Mouse (Mus musculus) limb, embryonic 11.5 days (tissue): Measurements from ENCODE around the gene Fam122a. TPM values are rescaled to one million over a fixed set of nuclear protein-coding genes. Genes with fewer than 3 reads are reported as not detected.

Experiments used
- ATAC-seq: fragments of 200-750 bp; cut with Nextera tagmentation; 2 replicates; pipeline ENCODE4 v1.8.0; 2017; ENCODE audit warnings: low read depth; ENCODE audit not compliant: insufficient number of reproducible peaks, low FRiP score, low TSS enrichment
- DNase-seq: peaks from one replicate; pipeline ENCODE4 v3.0.0-alpha.2; 2015; ENCODE audit warnings: low spot score
- H3K27ac ChIP-seq: fragments of 300-500 bp; sonication (generic); replicated peaks from 2 replicates; pipeline ENCODE4 v1.5.1; 2014; ENCODE audit warnings: low read depth, mild to moderate bottlenecking, low read length
- H3K27me3 ChIP-seq: fragments of 300-500 bp; sonication (generic); 2 replicates; pipeline ENCODE4 v1.6.1; 2014; ENCODE audit warnings: mild to moderate bottlenecking, low read length, mixed read lengths; ENCODE audit not compliant: control insufficient read depth, insufficient read depth
- H3K36me3 ChIP-seq: fragments of 300-500 bp; sonication (generic); 2 replicates; pipeline ENCODE4 v1.6.1; 2014; ENCODE audit warnings: mild to moderate bottlenecking, low read length, moderate library complexity, mixed read lengths; ENCODE audit not compliant: control insufficient read depth, insufficient read depth
- H3K4me1 ChIP-seq: fragments of 300-500 bp; sonication (generic); 2 replicates; pipeline ENCODE4 v1.6.1; 2014; ENCODE audit warnings: low read length, mixed read lengths; ENCODE audit not compliant: control insufficient read depth, insufficient read depth
- H3K4me2 ChIP-seq: fragments of 300-500 bp; sonication (generic); 2 replicates; pipeline ENCODE4 v1.6.1; 2014; ENCODE audit warnings: low read depth, mild to moderate bottlenecking, moderate library complexity; ENCODE audit not compliant: severe bottlenecking
- H3K4me3 ChIP-seq: fragments of 300-500 bp; sonication (generic); 2 replicates; pipeline ENCODE4 v1.5.1; 2014; ENCODE audit warnings: low read depth, low read length
- H3K9ac ChIP-seq: fragments of 300-500 bp; sonication (generic); 2 replicates; pipeline ENCODE4 v1.6.1; 2014; ENCODE audit warnings: mild to moderate bottlenecking, low read length
- H3K9me3 ChIP-seq: fragments of 300-500 bp; sonication (generic); 2 replicates; pipeline ENCODE4 v1.6.1; 2016; ENCODE audit warnings: low read length; ENCODE audit not compliant: control insufficient read depth
- WGBS: fragments of 180-500 bp; shearing (Covaris S2); extraction: QIAGEN DNeasy Blood & Tissue Kit; methylation state at CpG from one replicate; pipeline ENCODE4 v1.1.7; 2014; 5-methylcytosine and 5-hydroxymethylcytosine counted together
- polyA plus RNA-seq: library from polyadenylated mRNA; unstranded; fragments of >200 nt; fragmentation: Nextera tagmentation; extraction: Ambion mirVana; gene quantifications from 2 replicates; pipeline ENCODE4 v1.2.1, GENCODE M21; 2014

The Fam122a gene
- polyA plus RNA-seq, 1 experiment from 2014 or later = 43.3 TPM

DNA sequence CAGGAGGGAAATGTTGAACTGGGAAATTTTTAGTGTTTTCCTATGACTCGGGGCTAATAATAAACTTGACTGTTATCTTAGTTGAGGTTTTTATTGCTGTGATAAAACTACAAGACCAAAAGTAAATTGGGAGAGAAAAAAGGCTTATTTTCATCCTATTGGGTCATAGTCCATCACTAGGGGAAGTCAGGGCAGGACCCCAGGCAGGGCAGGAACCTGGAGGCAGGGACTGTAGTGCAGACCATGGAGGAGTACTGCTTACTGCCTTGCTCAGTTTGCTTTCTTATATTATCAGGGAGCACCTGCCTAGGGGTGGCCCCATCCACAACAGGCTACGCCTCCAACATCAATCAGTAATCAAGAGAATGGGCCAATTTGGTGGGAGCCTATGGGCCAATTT is 22.7 kb downstream of the Fam122a start:
- H3K4me3 ChIP-seq = no peak overlapping the region
- no peak overlapping the region for H3K4me2 ChIP-seq
- no peak overlapping the region for H3K9ac ChIP-seq
- H3K9me3 ChIP-seq = no peaks in the 10 kb centered on the region
- no peak overlapping the region for H3K27ac ChIP-seq
- no peaks in the 10 kb centered on the region for H3K27me3 ChIP-seq
- H3K36me3 ChIP-seq = no peaks in the 10 kb centered on the region
- no peak for DNase-seq
- no peak for ATAC-seq
- WGBS = 85% methylated on average over 2 of the region's 2 CpGs
- no peaks in the 10 kb centered on the region for H3K4me1 ChIP-seq

DNA sequence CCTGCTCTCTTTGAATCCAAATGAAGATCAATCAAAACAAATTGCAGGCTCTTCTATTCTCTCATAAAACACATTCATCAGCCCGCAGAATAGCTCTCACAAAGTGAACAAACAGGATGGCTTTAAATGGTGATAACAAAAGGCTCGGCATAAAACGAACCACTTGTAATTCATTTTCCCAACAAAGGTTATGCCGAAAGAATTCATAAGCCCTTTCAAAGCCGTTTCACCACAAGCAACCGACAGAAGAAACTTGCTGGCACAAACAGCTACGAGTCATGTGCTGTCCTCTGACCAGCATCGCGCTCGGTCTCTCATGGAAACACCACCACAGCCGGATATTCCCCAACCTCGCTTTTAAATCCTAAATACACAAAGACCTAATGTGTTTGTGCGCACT is 23.8 kb downstream of the Fam122a start:
- H3K4me2 ChIP-seq = no peak overlapping the region
- no peak for ATAC-seq
- no peak overlapping the region for H3K9ac ChIP-seq
- 88% methylated on average over 13 of the region's 13 CpGs for WGBS
- no peaks in the 10 kb centered on the region for H3K36me3 ChIP-seq
- no peaks in the 10 kb centered on the region for H3K9me3 ChIP-seq
- no peaks in the 10 kb centered on the region for H3K4me1 ChIP-seq
- H3K27me3 ChIP-seq = no peaks in the 10 kb centered on the region
- DNase-seq = peak; percentile 13
- H3K27ac ChIP-seq = no peak overlapping the region
- no peak overlapping the region for H3K4me3 ChIP-seq

DNA sequence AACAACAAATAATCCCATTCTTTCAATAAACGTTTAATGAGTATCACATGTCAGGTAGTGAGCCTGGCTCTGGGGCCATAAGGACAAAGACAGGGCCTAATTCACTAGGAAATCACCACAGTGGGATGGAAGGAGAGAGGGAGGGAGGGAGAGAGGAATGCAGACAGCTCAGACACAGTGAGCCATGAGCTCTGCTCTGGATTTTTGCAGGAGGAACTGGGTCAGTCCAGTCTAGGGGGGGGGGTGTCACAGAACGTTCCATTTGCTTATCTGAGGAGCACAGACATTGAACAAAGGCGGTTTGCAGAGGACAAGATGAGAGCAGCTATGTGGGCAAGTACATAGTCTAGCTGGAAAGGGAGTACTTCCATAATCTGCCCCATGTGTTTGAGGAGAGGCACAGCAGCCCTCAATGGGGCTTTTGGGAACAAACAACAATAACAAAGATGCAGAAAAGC is 24.7 kb downstream of the Fam122a start:
- H3K4me1 ChIP-seq = no peaks in the 10 kb centered on the region
- no peak overlapping the region for H3K9ac ChIP-seq
- H3K4me3 ChIP-seq = no peak overlapping the region
- no peaks in the 10 kb centered on the region for H3K27me3 ChIP-seq
- no peak overlapping the region for H3K4me2 ChIP-seq
- H3K9me3 ChIP-seq = no peaks in the 10 kb centered on the region
- H3K36me3 ChIP-seq = no peaks in the 10 kb centered on the region
- peak; percentile 24 for DNase-seq
- no peak overlapping the region for H3K27ac ChIP-seq
- 0 out of 2 replicates have a peak, but pooled peaks have one; percentile 39 for ATAC-seq
- WGBS = 49% methylated on average over 3 of the region's 3 CpGs

DNA sequence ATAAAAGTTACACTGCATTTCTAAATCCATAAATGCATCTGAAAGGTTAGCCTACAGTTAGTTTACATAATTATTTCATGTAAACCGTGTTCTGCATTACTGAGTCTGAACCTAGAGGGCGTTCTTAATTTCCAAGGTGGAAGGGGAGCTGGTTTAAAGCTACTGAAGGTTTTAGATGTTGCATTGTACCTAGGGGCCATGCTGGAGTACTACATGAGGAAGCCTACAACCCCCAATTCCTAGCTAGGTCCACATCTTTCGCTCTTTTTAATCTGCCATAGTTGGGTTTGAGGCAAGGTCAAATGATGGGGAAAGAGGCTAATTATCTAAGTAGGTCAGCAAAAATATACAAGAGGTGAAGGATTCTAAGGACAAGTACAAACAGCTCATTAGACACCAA is 25.5 kb downstream of the Fam122a start:
- H3K36me3 ChIP-seq = no peaks in the 10 kb centered on the region
- no peak overlapping the region for H3K27ac ChIP-seq
- DNase-seq (no peak), ATAC-seq (no peak)
- no peak overlapping the region for H3K4me3 ChIP-seq
- no peak overlapping the region for H3K4me2 ChIP-seq
- H3K4me1 ChIP-seq = no peaks in the 10 kb centered on the region
- WGBS = 86% methylated on average over 3 of the region's 3 CpGs
- no peaks in the 10 kb centered on the region for H3K9me3 ChIP-seq
- H3K9ac ChIP-seq = no peak overlapping the region
- H3K27me3 ChIP-seq = no peaks in the 10 kb centered on the region

DNA sequence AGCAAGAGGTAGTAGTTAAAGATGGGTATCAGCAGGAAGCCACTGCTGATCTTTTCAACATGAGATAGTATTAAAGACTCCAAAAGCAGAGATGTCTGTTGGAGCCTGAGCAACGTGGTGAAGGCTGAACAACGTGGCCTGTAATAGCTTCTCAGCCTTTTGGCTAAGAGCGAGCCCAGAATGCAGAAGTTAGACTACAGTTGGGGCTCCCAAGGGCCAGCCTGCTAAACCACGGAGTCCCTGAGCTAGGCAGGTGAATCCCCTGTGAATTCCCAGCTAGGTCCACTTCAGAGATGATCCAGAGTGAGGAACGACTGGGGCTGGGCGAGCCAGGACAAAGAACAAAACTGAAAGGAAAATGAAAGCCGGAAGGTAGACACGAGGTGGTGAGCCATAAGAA is 26.4 kb downstream of the Fam122a start:
- Histone ChIP-seq H3K4me2 (no peak overlapping the region), H3K36me3 (no peaks in the 10 kb centered on the region), H3K4me1 (no peaks in the 10 kb centered on the region), H3K4me3 (no peak overlapping the region), H3K27ac (no peak overlapping the region), H3K9me3 (no peaks in the 10 kb centered on the region), H3K27me3 (no peaks in the 10 kb centered on the region), H3K9ac (no peak overlapping the region)
- ATAC-seq (no peak), DNase-seq (no peak)
- WGBS = 93% methylated on average over 8 of the region's 8 CpGs

DNA sequence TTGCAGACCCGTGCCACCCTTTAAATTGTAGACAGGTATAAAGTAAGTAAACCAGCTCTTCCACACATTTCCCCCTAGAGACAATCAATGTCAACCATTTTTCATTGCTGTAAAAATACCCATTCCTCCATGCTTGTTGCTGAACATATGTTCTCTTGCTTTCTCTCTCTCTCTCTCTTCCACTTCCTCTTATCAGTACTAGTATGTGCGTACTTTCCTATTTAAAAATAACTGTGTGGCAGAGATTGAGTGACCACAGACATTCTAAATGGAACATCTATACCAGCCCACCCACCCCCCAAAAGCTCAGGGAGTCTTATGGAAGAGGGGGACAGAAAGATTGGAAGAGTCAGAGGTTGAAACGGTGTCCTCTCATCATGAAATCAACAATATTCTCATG is 32.8 kb downstream of the Fam122a start:
- no peaks in the 10 kb centered on the region for H3K36me3 ChIP-seq
- DNase-seq (no peak), ATAC-seq (no peak)
- H3K9me3 ChIP-seq = no peaks in the 10 kb centered on the region
- H3K4me3 ChIP-seq = no peak overlapping the region
- WGBS = 90% methylated on average over 3 of the region's 3 CpGs
- no peak overlapping the region for H3K27ac ChIP-seq
- no peak overlapping the region for H3K4me2 ChIP-seq
- no peaks in the 10 kb centered on the region for H3K4me1 ChIP-seq
- no peak overlapping the region for H3K9ac ChIP-seq
- H3K27me3 ChIP-seq = no peaks in the 10 kb centered on the region

DNA sequence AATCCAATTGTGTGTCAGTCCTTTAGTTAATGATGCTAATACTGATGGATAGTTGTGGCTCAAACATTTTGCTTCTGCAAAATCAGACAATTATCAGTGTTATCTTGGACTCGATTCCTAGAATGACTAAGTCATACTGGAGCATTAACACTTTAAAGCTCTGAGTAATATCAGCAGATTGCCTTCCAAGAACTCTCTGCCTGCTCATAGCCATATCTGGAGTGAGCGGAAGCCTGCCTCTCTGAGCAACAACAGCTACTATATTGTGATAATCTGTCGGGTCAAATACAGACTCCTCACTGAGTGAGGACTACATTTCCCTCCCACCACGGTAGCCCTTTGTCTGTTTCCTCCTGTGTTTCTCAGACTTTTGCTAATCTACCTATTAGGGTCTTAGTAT is 37.4 kb downstream of the Fam122a start:
- Histone ChIP-seq H3K9me3 (no peaks in the 10 kb centered on the region), H3K9ac (no peak overlapping the region), H3K4me1 (0 out of 2 replicates have a peak, but pooled peaks cover 2% of the 10 kb centered on the region), H3K4me3 (no peak overlapping the region), H3K27ac (no peak overlapping the region), H3K4me2 (no peak overlapping the region), H3K27me3 (no peaks in the 10 kb centered on the region), H3K36me3 (no peaks in the 10 kb centered on the region)
- no peak for ATAC-seq
- DNase-seq = no peak
- WGBS = 87% methylated on average over 4 of the region's 4 CpGs

DNA sequence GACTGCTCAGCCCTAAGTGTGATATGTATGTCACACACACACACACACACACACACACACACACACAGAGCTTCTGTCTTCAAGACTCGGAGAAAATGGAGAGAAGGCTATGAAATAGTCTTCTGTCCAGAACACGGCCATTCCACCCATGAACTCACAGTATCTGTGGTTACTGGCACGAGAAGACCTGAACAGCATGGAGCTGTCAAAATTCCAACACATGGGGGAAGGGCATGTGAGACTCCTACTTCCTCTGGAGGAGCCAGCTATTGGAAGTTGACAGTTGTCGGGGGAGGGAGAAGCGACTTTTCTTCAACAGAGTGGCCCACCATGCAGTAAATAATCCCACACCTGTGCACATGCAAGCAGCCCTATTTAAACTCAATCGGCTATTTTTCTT is 42.9 kb downstream of the Fam122a start:
- Histone ChIP-seq H3K36me3 (no peaks in the 10 kb centered on the region), H3K27me3 (no peaks in the 10 kb centered on the region), H3K27ac (no peak overlapping the region), H3K4me3 (no peak overlapping the region), H3K4me1 (0 out of 2 replicates have a peak, but pooled peaks cover 2% of the 10 kb centered on the region), H3K4me2 (no peak overlapping the region), H3K9me3 (no peaks in the 10 kb centered on the region), H3K9ac (no peak overlapping the region)
- WGBS = 82% methylated on average over 6 of the region's 6 CpGs
- DNase-seq = no peak
- no peak for ATAC-seq

DNA sequence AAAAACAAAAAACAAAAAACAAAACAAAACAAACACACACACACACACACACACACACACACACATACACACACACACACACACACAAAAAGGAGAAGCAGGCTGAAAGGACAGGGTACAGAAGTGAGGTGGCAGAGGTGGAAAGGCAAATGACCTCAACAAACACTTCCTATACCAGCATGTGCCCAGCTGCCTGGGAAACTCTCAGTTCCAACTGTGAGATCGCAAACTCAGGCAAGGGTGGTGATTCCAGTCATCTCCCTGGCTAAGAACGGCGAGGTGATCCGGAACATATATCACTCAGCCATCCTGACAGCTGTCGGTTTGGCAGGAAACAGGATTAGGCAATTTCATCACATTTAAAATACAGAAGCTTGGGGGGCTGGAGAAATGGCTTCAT is 44.7 kb downstream of the Fam122a start:
- Histone ChIP-seq H3K9me3 (no peaks in the 10 kb centered on the region), H3K9ac (no peak overlapping the region), H3K4me3 (no peak overlapping the region), H3K4me1 (0 out of 2 replicates have a peak, but pooled peaks cover 2% of the 10 kb centered on the region), H3K27ac (no peak overlapping the region), H3K4me2 (no peak overlapping the region), H3K27me3 (no peaks in the 10 kb centered on the region), H3K36me3 (no peaks in the 10 kb centered on the region)
- ATAC-seq (no peak), DNase-seq (no peak)
- 77% methylated on average over 5 of the region's 5 CpGs for WGBS
